Mouse (Mus musculus) neural tube, embryonic 12.5 days (tissue): ENCODE measurements at regions not wholly inside any gene's neighbourhood (a gene's known extent, or its start where the extent isn't known, plus 50 kb on each side); places are given as distances from the start of the nearest gene placed in this dataset.

Source experiments
- ATAC-seq: fragments of 200-750 bp; cut with Nextera tagmentation; 2 replicates; pipeline ENCODE4 v1.8.0; 2017; ENCODE audit warnings: low read depth, mild to moderate bottlenecking, moderate TSS enrichment, moderate library complexity; ENCODE audit not compliant: low FRiP score
- H3K27ac ChIP-seq: fragments of 300-500 bp; sonication (generic); 2 replicates; pipeline ENCODE4 v1.5.1; 2016
- H3K27me3 ChIP-seq: fragments of 300-500 bp; sonication (generic); replicated peaks from 2 replicates; pipeline ENCODE4 v1.6.1; 2016; ENCODE audit warnings: mild to moderate bottlenecking
- H3K36me3 ChIP-seq: fragments of 300-500 bp; sonication (generic); 2 replicates; pipeline ENCODE4 v1.6.1; 2016; ENCODE audit warnings: mild to moderate bottlenecking
- H3K4me1 ChIP-seq: fragments of 300-500 bp; sonication (generic); 2 replicates; pipeline ENCODE4 v1.6.1; 2016
- H3K4me2 ChIP-seq: fragments of 300-500 bp; sonication (generic); replicated peaks from 2 replicates; pipeline ENCODE4 v1.6.1; 2016; ENCODE audit warnings: mild to moderate bottlenecking
- H3K4me3 ChIP-seq: fragments of 300-500 bp; sonication (generic); 2 replicates; pipeline ENCODE4 v1.5.1; 2016
- H3K9ac ChIP-seq: fragments of 300-500 bp; sonication (generic); 2 replicates; pipeline ENCODE4 v1.6.1; 2016; ENCODE audit warnings: mild to moderate bottlenecking
- H3K9me3 ChIP-seq: fragments of 300-500 bp; sonication (generic); 2 replicates; pipeline ENCODE4 v1.6.1; 2016; ENCODE audit warnings: mild to moderate bottlenecking
- WGBS: fragments of 180-500 bp; shearing (Covaris S2); methylation state at CpG from one replicate; pipeline ENCODE4 v1.1.7; 2016; 5-methylcytosine and 5-hydroxymethylcytosine counted together

DNA sequence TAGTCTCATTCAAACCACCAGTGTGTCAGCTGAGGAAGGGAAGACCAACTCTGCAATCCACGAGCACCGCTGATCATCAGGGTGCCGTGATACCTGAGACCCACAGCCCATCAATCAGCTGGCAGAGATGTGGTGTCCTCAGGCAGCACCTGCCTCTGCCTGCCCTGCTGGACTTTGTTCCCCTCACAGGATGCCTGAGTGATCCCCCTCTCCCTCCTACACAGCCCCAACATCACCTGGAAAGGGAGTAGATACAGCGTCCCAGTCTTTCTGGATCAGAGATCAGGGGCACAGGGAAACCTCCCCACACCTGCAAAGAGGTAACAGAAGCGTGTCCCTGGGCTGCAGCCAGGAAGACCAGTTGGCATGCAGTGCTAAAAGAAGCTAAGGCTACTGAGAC, 198.4 kb downstream of the Ajap1 start:
- peaks cover 11% of the 10 kb centered on the region for H3K4me1 ChIP-seq
- no peaks in the 10 kb centered on the region for H3K36me3 ChIP-seq
- no peak overlapping the region for H3K4me2 ChIP-seq
- no peak overlapping the region for H3K27ac ChIP-seq
- no peak for ATAC-seq
- H3K9me3 ChIP-seq = no peaks in the 10 kb centered on the region; the same call in 1 of the 2 replicates
- no peak overlapping the region for H3K4me3 ChIP-seq
- H3K27me3 ChIP-seq = no peaks in the 10 kb centered on the region
- no peak overlapping the region for H3K9ac ChIP-seq
- 89% methylated on average over 5 of the region's 5 CpGs for WGBS

GRCm38 (mm10) chr4:153276571-153276970, 206.0 kb downstream of the Ajap1 start:
- H3K9me3 ChIP-seq = no peaks in the 10 kb centered on the region
- WGBS = 83% methylated on average over 5 of the region's 5 CpGs
- no peak for ATAC-seq
- no peak overlapping the region for H3K4me2 ChIP-seq
- H3K4me1 ChIP-seq = no peaks in the 10 kb centered on the region
- H3K27ac ChIP-seq = no peak overlapping the region
- H3K36me3 ChIP-seq = no peaks in the 10 kb centered on the region
- no peaks in the 10 kb centered on the region for H3K27me3 ChIP-seq
- no peak overlapping the region for H3K9ac ChIP-seq
- no peak overlapping the region for H3K4me3 ChIP-seq

DNA sequence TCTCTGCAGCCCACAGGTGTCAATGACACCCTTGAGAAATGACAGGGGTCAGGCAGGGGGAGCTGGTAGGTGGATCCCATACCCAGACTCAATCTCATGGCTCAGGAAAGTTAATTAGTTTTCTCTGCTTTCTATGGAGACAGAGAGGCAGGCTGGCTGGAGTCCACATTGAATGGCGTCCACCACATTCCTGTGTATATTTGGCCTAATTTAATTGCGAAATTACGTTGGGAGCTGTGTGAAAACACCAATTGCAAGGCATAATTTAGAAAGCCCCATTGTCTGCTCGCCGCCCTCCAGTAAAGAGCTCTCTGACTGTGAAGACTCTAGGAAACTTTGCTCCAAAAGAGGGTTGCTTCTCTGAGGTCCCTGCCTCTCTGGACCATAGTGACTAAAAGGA, 211.2 kb downstream of the Ajap1 start:
- no peak for ATAC-seq
- 35% methylated on average over 5 of the region's 5 CpGs for WGBS
- Histone ChIP-seq H3K27ac (no peak overlapping the region), H3K27me3 (no peaks in the 10 kb centered on the region), H3K36me3 (no peaks in the 10 kb centered on the region), H3K4me1 (no peaks in the 10 kb centered on the region; the same call in none of the 2 replicates), H3K9me3 (no peaks in the 10 kb centered on the region), H3K9ac (no peak overlapping the region), H3K4me2 (no peak overlapping the region), H3K4me3 (no peak overlapping the region)

DNA sequence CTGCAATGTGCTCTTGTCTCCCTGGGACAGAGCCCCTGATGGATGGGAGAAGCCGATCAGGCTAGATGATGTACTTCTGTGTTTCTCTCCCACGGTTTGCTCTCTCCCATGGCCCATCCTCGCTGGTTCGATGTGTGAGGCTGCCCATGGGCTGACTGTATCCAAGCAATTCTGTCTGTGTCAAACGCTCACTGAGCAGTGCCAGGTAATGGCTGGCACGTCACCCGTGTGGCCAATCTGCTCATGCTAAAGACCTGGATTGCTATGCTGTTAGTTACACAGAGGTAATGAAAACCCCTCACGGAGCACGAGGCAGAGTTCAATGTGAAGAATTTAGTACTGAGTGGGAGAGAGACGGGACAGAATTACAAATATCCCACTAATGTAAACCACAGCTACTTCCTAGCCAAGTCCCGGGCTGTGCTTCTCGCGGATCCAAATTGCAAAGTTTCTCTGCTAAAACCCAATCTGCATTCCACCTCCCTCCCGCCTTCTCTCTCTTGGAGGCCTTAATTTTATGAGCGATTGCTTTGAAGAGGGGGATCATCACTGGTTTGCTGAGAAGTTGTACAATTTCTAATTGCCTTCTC, 219.3 kb downstream of the Ajap1 start:
- Histone ChIP-seq H3K4me2 (no peak overlapping the region), H3K9ac (no peak overlapping the region), H3K27ac (no peak overlapping the region), H3K9me3 (no peaks in the 10 kb centered on the region), H3K4me3 (no peak overlapping the region), H3K4me1 (no peaks in the 10 kb centered on the region), H3K36me3 (no peaks in the 10 kb centered on the region), H3K27me3 (0 out of 2 replicates have a peak, but pooled peaks cover 2% of the 10 kb centered on the region)
- WGBS = 77% methylated on average over 15 of the region's 15 CpGs
- ATAC-seq = no peak

- ATAC-seq = no peak
- Histone ChIP-seq H3K9ac (no peak overlapping the region), H3K9me3 (no peaks in the 10 kb centered on the region), H3K27ac (no peak overlapping the region), H3K4me2 (no peak overlapping the region), H3K4me1 (no peaks in the 10 kb centered on the region), H3K4me3 (no peak overlapping the region), H3K27me3 (0 out of 2 replicates have a peak, but pooled peaks cover 2% of the 10 kb centered on the region), H3K36me3 (no peaks in the 10 kb centered on the region)
- 49% methylated on average over 14 of the region's 14 CpGs for WGBS
Measured at GRCm38 (mm10) chr4:153260941-153261557, 221.6 kb downstream of the Ajap1 start.

DNA sequence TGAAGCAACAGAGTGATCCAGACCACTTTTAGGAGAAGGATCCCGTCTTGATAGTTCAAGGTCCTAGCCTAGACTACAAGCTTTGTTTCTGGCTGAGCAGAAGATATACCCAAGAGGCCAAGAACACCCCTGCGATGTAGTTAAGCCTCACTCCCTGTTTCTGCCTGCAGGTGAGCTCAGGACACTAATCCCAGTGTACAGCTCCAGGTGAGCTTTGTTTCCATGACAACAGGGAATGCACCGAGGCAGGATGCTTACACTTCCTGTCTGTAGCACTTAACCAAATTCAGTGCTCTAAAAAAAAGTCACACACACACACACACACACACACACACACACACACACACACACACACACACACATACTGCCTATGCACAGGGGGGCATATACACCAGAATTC, 230.7 kb downstream of the Ajap1 start:
- Histone ChIP-seq H3K36me3 (no peaks in the 10 kb centered on the region), H3K4me1 (peaks cover 7% of the 10 kb centered on the region; the same call in 1 of the 2 replicates), H3K4me2 (no peak overlapping the region), H3K4me3 (no peak overlapping the region), H3K27ac (no peak overlapping the region), H3K27me3 (no peaks in the 10 kb centered on the region), H3K9me3 (no peaks in the 10 kb centered on the region), H3K9ac (no peak overlapping the region)
- WGBS = 70% methylated on average over 3 of the region's 3 CpGs
- ATAC-seq = no peak

GRCm38 (mm10) chr4:153251311-153251710, 231.3 kb downstream of the Ajap1 start:
- 47% methylated on average over 8 of the region's 8 CpGs for WGBS
- no peak overlapping the region for H3K4me2 ChIP-seq
- no peak for ATAC-seq
- H3K9ac ChIP-seq = no peak overlapping the region
- H3K27me3 ChIP-seq = no peaks in the 10 kb centered on the region
- peaks cover 7% of the 10 kb centered on the region; the same call in 1 of the 2 replicates for H3K4me1 ChIP-seq
- no peaks in the 10 kb centered on the region for H3K36me3 ChIP-seq
- H3K27ac ChIP-seq = no peak overlapping the region
- H3K9me3 ChIP-seq = no peaks in the 10 kb centered on the region
- H3K4me3 ChIP-seq = no peak overlapping the region

GRCm38 (mm10) chr4:153236680-153237079, 245.9 kb downstream of the Ajap1 start:
- no peak overlapping the region for H3K4me3 ChIP-seq
- H3K27me3 ChIP-seq = no peaks in the 10 kb centered on the region

DNA sequence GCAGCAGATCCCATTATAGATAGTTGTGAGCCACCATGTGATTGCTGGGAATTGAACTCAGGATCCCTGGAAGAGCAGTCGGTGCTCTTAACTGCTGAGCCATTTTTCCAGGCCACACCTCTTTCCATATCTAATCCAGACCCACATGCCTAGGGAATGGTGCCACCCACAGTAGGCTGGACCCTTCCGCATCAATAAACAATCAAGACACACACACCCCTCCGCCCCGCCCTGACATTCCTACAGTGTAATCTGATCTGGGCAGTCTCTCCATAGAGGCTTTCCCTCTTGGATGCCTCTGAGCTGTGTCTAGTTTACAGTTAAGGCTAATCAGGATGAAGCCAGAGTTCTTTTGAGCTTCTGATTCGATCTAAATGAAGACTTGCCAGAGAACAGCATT, 248.8 kb downstream of the Ajap1 start:
- Histone ChIP-seq H3K27ac (no peak overlapping the region), H3K9ac (no peak overlapping the region), H3K4me3 (no peak overlapping the region), H3K4me2 (no peak overlapping the region), H3K4me1 (peaks cover 18% of the 10 kb centered on the region; the same call in 1 of the 2 replicates), H3K9me3 (no peaks in the 10 kb centered on the region), H3K36me3 (no peaks in the 10 kb centered on the region), H3K27me3 (no peaks in the 10 kb centered on the region)
- no peak for ATAC-seq
- 81% methylated on average over 5 of the region's 5 CpGs for WGBS

More at GRCm38 (mm10) chr4:153236680-153237079, 245.9 kb downstream of the Ajap1 start:
- 8% methylated on average over 12 of the region's 12 CpGs for WGBS
- H3K9me3 ChIP-seq = no peaks in the 10 kb centered on the region
- H3K4me1 ChIP-seq = peaks cover 11% of the 10 kb centered on the region; the same call in 1 of the 2 replicates
- peak; percentile 63; the same call in 1 of the 2 replicates for ATAC-seq
- H3K27ac ChIP-seq = no peak overlapping the region
- peak overlapping the region; percentile 32 for H3K4me2 ChIP-seq
- no peak overlapping the region for H3K9ac ChIP-seq
- H3K36me3 ChIP-seq = no peaks in the 10 kb centered on the region

- Histone ChIP-seq H3K27ac (no peak overlapping the region), H3K27me3 (no peaks in the 10 kb centered on the region), H3K4me2 (no peak overlapping the region), H3K9me3 (no peaks in the 10 kb centered on the region), H3K4me3 (no peak overlapping the region), H3K9ac (no peak overlapping the region), H3K36me3 (no peaks in the 10 kb centered on the region), H3K4me1 (peaks cover 16% of the 10 kb centered on the region; the same call in 1 of the 2 replicates)
- no peak for ATAC-seq
- 49% methylated on average over 5 of the region's 5 CpGs for WGBS
Measured at GRCm38 (mm10) chr4:153229221-153229620, 253.4 kb downstream of the Ajap1 start.

DNA sequence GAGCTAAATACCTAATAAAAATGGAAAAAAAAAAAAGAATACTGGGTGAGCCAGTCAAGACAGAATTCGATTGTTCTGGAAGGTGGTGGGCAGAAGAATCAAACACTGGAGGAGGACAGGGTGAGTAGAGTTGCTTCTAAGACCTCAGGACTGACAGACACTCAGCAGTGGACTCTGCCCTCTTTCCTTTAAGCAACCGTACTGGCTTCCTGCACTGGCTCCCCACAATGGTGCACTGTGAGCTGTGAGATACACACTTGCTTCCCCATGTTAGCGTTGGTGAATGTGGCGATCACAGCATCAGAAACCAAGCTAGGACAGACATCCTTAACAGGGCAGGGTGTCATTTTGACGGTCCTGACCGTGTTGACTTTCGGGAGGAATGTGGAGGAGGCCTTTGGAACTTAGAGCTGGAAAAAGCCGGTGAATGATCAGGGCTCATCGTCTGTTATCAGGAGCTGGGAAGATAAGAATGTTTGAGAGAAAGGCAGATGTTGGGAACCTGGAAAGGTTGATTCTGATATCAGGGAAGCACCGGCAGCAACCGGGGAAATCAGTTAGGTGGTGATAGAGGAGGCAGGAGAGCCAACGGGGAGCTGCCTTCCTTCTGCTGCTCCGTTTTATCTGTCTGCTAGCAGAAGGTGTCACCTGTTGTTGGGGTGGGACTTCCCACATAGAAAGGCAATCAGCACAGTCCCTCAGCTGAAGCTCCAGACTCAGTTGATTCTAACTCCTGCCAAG, 254.8 kb downstream of the Ajap1 start:
- Histone ChIP-seq H3K4me3 (no peak overlapping the region), H3K27ac (no peak overlapping the region), H3K9ac (no peak overlapping the region), H3K4me2 (no peak overlapping the region), H3K36me3 (no peaks in the 10 kb centered on the region), H3K27me3 (no peaks in the 10 kb centered on the region), H3K4me1 (peaks cover 16% of the 10 kb centered on the region; the same call in 1 of the 2 replicates), H3K9me3 (no peaks in the 10 kb centered on the region)
- 87% methylated on average over 13 of the region's 13 CpGs for WGBS
- ATAC-seq = no peak

DNA sequence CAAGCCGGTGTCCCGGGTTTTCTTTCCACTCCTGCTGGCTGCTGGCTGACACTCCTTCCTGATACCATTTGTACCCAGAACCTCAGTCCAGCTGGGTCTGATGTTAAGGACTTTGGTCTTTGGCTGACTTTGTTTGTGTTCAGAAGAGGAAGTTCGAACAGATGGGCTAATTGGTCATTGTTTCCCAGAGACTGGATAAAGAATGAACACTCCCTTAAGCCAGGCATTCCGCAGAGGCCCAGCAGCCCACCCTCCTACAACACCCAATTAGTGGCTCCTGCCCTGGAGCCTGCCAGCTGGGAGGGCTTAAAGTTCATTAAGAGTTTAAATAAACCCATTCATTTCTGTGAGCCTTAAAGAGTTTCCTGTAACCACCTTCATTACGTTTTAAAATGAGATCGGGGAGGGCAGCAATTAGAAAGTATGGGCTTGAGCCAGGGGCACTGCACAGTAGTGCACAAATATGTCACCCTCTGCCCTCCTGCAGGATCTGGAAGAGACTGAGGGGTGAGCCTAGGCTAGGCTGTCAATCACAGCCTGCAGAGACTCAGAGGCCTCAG, 257.9 kb downstream of the Ajap1 start:
- ATAC-seq = no peak

More for the DNA sequence above, 257.9 kb downstream of the Ajap1 start:
- Histone ChIP-seq H3K9ac (no peak overlapping the region), H3K9me3 (no peaks in the 10 kb centered on the region), H3K27me3 (no peaks in the 10 kb centered on the region), H3K4me1 (peaks cover 16% of the 10 kb centered on the region; the same call in 1 of the 2 replicates), H3K4me2 (no peak overlapping the region), H3K4me3 (no peak overlapping the region), H3K36me3 (no peaks in the 10 kb centered on the region), H3K27ac (no peak overlapping the region)
- WGBS = 23% methylated on average over 6 of the region's 6 CpGs
